Mouse (Mus musculus) E14TG2a.4 (cell line): ENCODE results near the gene Mgarp.
A peak's percentile ranks its signal among the peaks of the same experiment; 100 is the strongest.

Experiments
- CTCF ChIP-seq: conservative IDR thresholded peaks from 2 replicates; pipeline ENCODE4 v1.5.1; 2014; ENCODE audit warnings: low read length
- POU5F1 ChIP-seq: IDR thresholded peaks from 2 replicates; pipeline ENCODE4 v1.6.1; 2014; ENCODE audit warnings: low read length, borderline replicate concordance

DNA sequence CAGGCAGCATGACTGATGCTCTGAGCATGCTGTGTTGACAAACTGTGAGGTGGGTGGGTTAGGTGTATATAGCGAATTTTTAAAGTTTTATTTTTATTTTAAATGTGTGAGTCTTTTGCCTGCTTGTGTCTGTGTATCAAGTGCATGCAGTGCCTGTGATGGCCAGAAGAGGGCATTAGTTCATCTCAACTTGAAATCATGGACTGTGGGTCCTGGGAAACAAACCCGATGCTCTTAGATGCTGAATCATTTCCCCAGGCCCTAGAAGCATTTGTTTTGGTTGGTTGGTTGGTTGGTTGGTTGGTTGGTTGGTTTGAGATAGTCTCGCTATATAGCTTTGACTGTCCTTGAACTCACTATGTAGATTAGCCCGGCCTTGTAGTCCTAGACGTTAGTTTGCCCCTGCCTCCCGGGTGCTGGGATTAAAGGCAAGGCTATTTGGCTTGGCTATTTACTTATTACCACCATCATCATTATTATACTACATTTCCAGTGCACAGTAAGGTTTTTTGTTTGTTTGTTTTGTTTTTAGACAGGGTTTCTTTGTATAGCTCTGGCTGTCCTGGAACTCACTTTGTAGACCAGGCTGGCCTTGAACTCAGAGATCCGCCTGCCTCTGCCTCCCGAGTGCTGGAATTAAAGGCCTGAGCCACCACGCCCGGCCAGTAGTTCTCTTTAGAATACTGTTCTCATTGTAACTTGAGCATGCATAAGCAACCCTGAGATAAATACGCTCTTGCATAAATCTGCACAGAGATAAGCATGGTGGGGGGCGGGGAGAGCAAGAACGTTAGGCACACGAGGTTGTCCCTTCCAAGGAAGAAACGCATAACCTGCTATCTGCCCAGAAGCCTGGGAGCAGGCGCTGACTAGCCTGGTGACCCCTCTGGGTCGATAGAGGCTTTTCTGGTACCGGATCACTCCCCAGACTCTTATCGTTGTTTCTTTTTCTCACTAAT lies 21.0 kb downstream of the Mgarp start:
- TF ChIP-seq CTCF, result peak; percentile 84
- no peak for TF ChIP-seq POU5F1
